Comparison of ENCODE assay signal across 9 mouse cellular contexts in the genomic region with DNA sequence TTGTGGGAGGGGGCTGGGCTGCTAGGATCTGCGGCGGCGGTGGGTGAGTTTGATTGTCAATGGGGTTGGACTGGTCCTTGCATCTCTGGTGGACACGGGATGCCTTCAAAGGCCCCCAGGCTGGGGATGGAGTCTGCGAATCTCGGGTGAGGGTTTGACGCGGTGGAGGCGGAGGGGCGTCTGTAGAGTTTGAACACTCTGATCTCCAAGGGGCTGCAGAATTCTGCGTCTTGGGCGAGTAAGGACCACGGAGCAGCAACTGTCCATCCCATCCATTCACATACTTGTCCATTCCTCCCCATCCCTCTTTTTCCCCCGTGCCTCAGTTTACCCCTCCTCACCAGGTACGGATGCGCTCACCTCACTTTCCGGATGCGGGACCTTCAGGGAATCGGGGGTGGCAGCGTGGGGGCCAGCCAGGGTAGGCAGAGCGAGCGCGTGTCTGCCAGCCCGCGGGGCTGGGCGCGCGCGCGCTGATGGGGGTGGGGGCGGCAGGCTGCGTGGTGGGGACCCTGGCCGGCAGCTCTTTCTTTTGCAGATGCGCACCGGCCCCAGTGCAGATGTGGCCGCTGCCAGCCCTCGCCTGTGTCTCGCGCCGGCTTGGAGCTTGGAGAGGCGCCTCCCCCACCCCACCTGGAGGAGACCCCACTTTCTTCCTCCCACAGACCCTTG. TPM values are rescaled to one million over a fixed set of nuclear protein-coding genes. Genes with fewer than 3 reads are reported as not detected.
DNase-seq lines count a peak whose midpoint lies in the region; ATAC-seq and TF ChIP-seq lines count a peak whose summit lies in the region.
"Had no signal": no experiment of that assay in that cellular context is flagged by ENCODE, and none has a peak within 500 bp of the region (broad histone marks: within the 10 kb centered on the region; RNA-seq: fewer than 3 reads in every experiment).

A gene (minus strand): TSS at position 452 of the 672 bp plus-strand sequence.

- TF ChIP-seq CTCF in forebrain, postnatal 0 days (IDR thresholded peaks at IDR 0.05; ENCODE audit: low read depth), result no peak

- peaks cover 4% of the 10 kb centered on the region; the same call in 1 of the 2 replicates for H3K4me1 ChIP-seq in liver, embryonic 11.5 days (replicated peaks; ENCODE audit: control insufficient read depth, insufficient read depth, low read length)
- 0 out of 2 replicates have a peak, but pooled peaks cover 15% of the 10 kb centered on the region for H3K4me1 ChIP-seq in forebrain, postnatal 0 days (ENCODE audit: insufficient read depth)

- ATAC-seq in liver, embryonic 11.5 days (replicated peaks; ENCODE audit: low FRiP score), result 0 out of 2 replicates have a peak, but pooled peaks have one; percentile 22
- peak; percentile 58 for ATAC-seq in forebrain, postnatal 0 days

- intact Hi-C loops in left cerebral cortex, postnatal 25 days (cut with DNase I), result no loop called here

- H3K9me3 ChIP-seq in liver, embryonic 11.5 days (ENCODE audit: control insufficient read depth, low read length), result no peaks in the 10 kb centered on the region
- no peaks in the 10 kb centered on the region for H3K9me3 ChIP-seq in forebrain, postnatal 0 days (ENCODE audit: low read length)

- H3K4me2 ChIP-seq in liver, embryonic 11.5 days, result peak within 1 kb of the TSS; percentile 64
- H3K4me2 ChIP-seq in forebrain, postnatal 0 days (ENCODE audit: low read depth), result peak within 1 kb of the TSS; percentile 87

- no peaks in the 10 kb centered on the region for H3K36me3 ChIP-seq in liver, embryonic 11.5 days (ENCODE audit: control insufficient read depth, insufficient read depth, low read length)
- no peaks in the 10 kb centered on the region for H3K36me3 ChIP-seq in forebrain, postnatal 0 days (ENCODE audit: insufficient read depth)

- H3K9ac ChIP-seq in liver, embryonic 11.5 days (ENCODE audit: low read depth, low read length), result no peak within 1 kb of the TSS
- peak within 1 kb of the TSS; percentile 63 for H3K9ac ChIP-seq in forebrain, postnatal 0 days
- H3K9ac ChIP-seq: liver, embryonic 14.5 days had no signal

- peaks cover 56% of the 10 kb centered on the region for H3K27me3 ChIP-seq in liver, embryonic 11.5 days (replicated peaks; ENCODE audit: control insufficient read depth, insufficient read depth, low read length)
- no peaks in the 10 kb centered on the region for H3K27me3 ChIP-seq in forebrain, postnatal 0 days (ENCODE audit: insufficient read depth, low read length)

- WGBS in liver, embryonic 11.5 days, result 4% methylated on average over 35 of the region's 41 CpGs
- WGBS in forebrain, postnatal 0 days, result 3% methylated on average over 40 of the region's 41 CpGs

- DNase-seq in liver, embryonic 11.5 days (ENCODE audit: low spot score), result no peak
- DNase-seq in liver (no peak), MN1 (ENCODE audit: low spot score) (no peak)
- DNase-seq in forebrain, postnatal 0 days, result no peak
- peak; percentile 33 to 50 for DNase-seq in left cerebral cortex, postnatal 25 days (ENCODE audit: low spot score in 2 of 2)
- DNase-seq in right cerebral cortex, postnatal 14 days, result peak; percentile 56
- no peak for DNase-seq in thymus, postnatal 36 days
- no peak for DNase-seq in urinary bladder, adult 2 months (ENCODE audit: low spot score)

- peak within 1 kb of the TSS; percentile 39 for H3K4me3 ChIP-seq in liver, embryonic 11.5 days (ENCODE audit: low read depth, low read length)
- H3K4me3 ChIP-seq in forebrain, postnatal 0 days (ENCODE audit: low read depth, low read length), result peak within 1 kb of the TSS; percentile 55

- no peak within 1 kb of the TSS for H3K27ac ChIP-seq in liver, embryonic 11.5 days (ENCODE audit: low read depth, low read length)
- peak within 1 kb of the TSS; percentile 82 for H3K27ac ChIP-seq in forebrain, postnatal 0 days (ENCODE audit: low read depth, low read length)
- H3K27ac ChIP-seq: liver, embryonic 14.5 days had no signal

RNA-seq across cellular contexts. Expression of the gene that starts here (rescaled TPM):
- polyA plus RNA-seq in liver, embryonic 11.5 days (2014; fragmentation: Nextera tagmentation; extraction: Ambion mirVana), result 0.03 and 0.11 TPM in 2 replicates
- total RNA-seq in forebrain, postnatal 0 days (2014; rRNA removed), result 52.4 and 66.6 TPM in 2 replicates
- polyA plus RNA-seq in forebrain, postnatal 0 days (2015; fragmentation: Nextera tagmentation; extraction: Ambion mirVana), result 6.8 and 9.4 TPM in 2 replicates
- total RNA-seq in left cerebral cortex, postnatal 25 days (2021), result 100 to 1,000 TPM; 115 to 148 TPM
- polyA plus RNA-seq in urinary bladder, adult 2 months (2012; rRNA removed), result 1.1 and 1.3 TPM in 2 replicates

Comparison
In these comparisons a context has a peak if more than half of its experiments do, and no peak if none do; other contexts are left out.
1. Peak in ATAC-seq, H3K4me3 ChIP-seq and H3K4me2 ChIP-seq in liver, embryonic 11.5 days; RNA of the gene not detected or under 1 TPM.
2. DNase-seq: peak in left cerebral cortex, postnatal 25 days (2 of 2) and right cerebral cortex, postnatal 14 days (single experiment); none in liver, embryonic 11.5 days (single experiment), liver (single experiment), forebrain, postnatal 0 days (single experiment), thymus, postnatal 36 days (0 of 2), MN1 (single experiment) and urinary bladder, adult 2 months (single experiment).